Mouse (Mus musculus) hindbrain, embryonic 13.5 days (tissue): ENCODE measurements around the gene Smtn. TPM values are rescaled to one million over a fixed set of nuclear protein-coding genes. Genes with fewer than 3 reads are reported as not detected.
A peak's percentile ranks its signal among the peaks of the same experiment; 100 is the strongest.

ENCODE experiments used
- ATAC-seq: fragments of 200-750 bp; cut with Nextera tagmentation; 2 replicates; pipeline ENCODE4 v1.8.0; 2017; ENCODE audit warnings: moderate TSS enrichment; ENCODE audit not compliant: low FRiP score
- H3K27ac ChIP-seq: fragments of 300-500 bp; sonication (generic); 2 replicates; pipeline ENCODE4 v1.5.1; 2015; ENCODE audit warnings: inconsistent platforms, mild to moderate bottlenecking, moderate library complexity
- H3K27me3 ChIP-seq: fragments of 300-500 bp; sonication (generic); 2 replicates; pipeline ENCODE4 v1.6.1; 2015; ENCODE audit warnings: mild to moderate bottlenecking, inconsistent platforms
- H3K36me3 ChIP-seq: fragments of 300-500 bp; sonication (generic); 2 replicates; pipeline ENCODE4 v1.6.1; 2015; ENCODE audit warnings: mild to moderate bottlenecking, inconsistent platforms
- H3K4me1 ChIP-seq: fragments of 300-500 bp; sonication (generic); replicated peaks from 2 replicates; pipeline ENCODE4 v1.6.1; 2015; ENCODE audit warnings: inconsistent platforms
- H3K4me2 ChIP-seq: fragments of 300-500 bp; sonication (generic); 2 replicates; pipeline ENCODE4 v1.6.1; 2015; ENCODE audit warnings: inconsistent platforms, mild to moderate bottlenecking, moderate library complexity
- H3K4me3 ChIP-seq: fragments of 300-500 bp; sonication (generic); 2 replicates; pipeline ENCODE4 v1.5.1; 2015; ENCODE audit warnings: mild to moderate bottlenecking, inconsistent platforms
- H3K9ac ChIP-seq: fragments of 300-500 bp; sonication (generic); 2 replicates; pipeline ENCODE4 v1.6.1; 2015; ENCODE audit warnings: mild to moderate bottlenecking, inconsistent platforms
- H3K9me3 ChIP-seq: fragments of 300-500 bp; sonication (generic); 2 replicates; pipeline ENCODE4 v1.6.1; 2016; ENCODE audit warnings: inconsistent platforms
- whole genome bisulfite sequencing: fragments of 180-500 bp; shearing (Covaris S2); methylation state at CpG from one replicate; pipeline ENCODE4 v1.1.7; 2015; 5-methylcytosine and 5-hydroxymethylcytosine counted together
- polyA plus RNA-seq: library from polyadenylated mRNA; unstranded; fragments of >200 nt; fragmentation: Nextera tagmentation; extraction: Ambion mirVana; gene quantifications from 2 replicates; pipeline ENCODE4 v1.2.1, GENCODE M21; 2015

Gene Smtn
- polyA plus RNA-seq, 1 experiment from 2014 or later, result 16.7 TPM

- Histone ChIP-seq H3K9ac (peak overlapping the region; percentile 60; the same call in 1 of the 2 replicates), H3K4me2 (no peak overlapping the region), H3K27me3 (0 out of 2 replicates have a peak, but pooled peaks cover 3% of the 10 kb centered on the region), H3K27ac (no peak overlapping the region), H3K4me3 (no peak overlapping the region), H3K9me3 (no peaks in the 10 kb centered on the region), H3K4me1 (peaks cover 15% of the 10 kb centered on the region), H3K36me3 (peaks cover 18% of the 10 kb centered on the region)
- WGBS, result 93% methylated on average over 16 of the region's 16 CpGs
- ATAC-seq, result no peak
Measured at GRCm38 (mm10) chr11:3532101-3532931, 8.1 kb downstream of the Smtn start.

- H3K27ac ChIP-seq, result no peak overlapping the region
- peaks cover 20% of the 10 kb centered on the region for H3K36me3 ChIP-seq
- H3K27me3 ChIP-seq, result no peaks in the 10 kb centered on the region
- H3K4me3 ChIP-seq, result no peak overlapping the region
- no peak overlapping the region for H3K4me2 ChIP-seq
- whole genome bisulfite sequencing, result 87% methylated on average over 6 of the region's 6 CpGs
- ATAC-seq, result no peak
- H3K4me1 ChIP-seq, result peaks cover 15% of the 10 kb centered on the region
- no peak overlapping the region for H3K9ac ChIP-seq
- H3K9me3 ChIP-seq, result no peaks in the 10 kb centered on the region
Measured at GRCm38 (mm10) chr11:3531634-3532033, 8.8 kb downstream of the Smtn start.

GRCm38 (mm10) chr11:3530731-3531130, 9.7 kb downstream of the Smtn start:
- 90% methylated on average over 3 of the region's 3 CpGs for WGBS

GRCm38 (mm10) chr11:3529476-3530252, 10.7 kb downstream of the Smtn start:
- WGBS, result 82% methylated on average over 20 of the region's 20 CpGs
- ATAC-seq, result no peak
- H3K4me1 ChIP-seq, result no peaks in the 10 kb centered on the region
- peaks cover 23% of the 10 kb centered on the region for H3K36me3 ChIP-seq
- H3K27ac ChIP-seq, result no peak overlapping the region
- no peaks in the 10 kb centered on the region for H3K27me3 ChIP-seq
- H3K4me3 ChIP-seq, result no peak overlapping the region
- no peaks in the 10 kb centered on the region for H3K9me3 ChIP-seq
- H3K4me2 ChIP-seq, result no peak overlapping the region
- no peak overlapping the region for H3K9ac ChIP-seq

More at GRCm38 (mm10) chr11:3530731-3531130, 9.7 kb downstream of the Smtn start:
- Histone ChIP-seq H3K4me3 (no peak overlapping the region), H3K4me2 (no peak overlapping the region), H3K9ac (no peak overlapping the region), H3K9me3 (no peaks in the 10 kb centered on the region), H3K36me3 (peaks cover 23% of the 10 kb centered on the region), H3K27me3 (no peaks in the 10 kb centered on the region), H3K27ac (no peak overlapping the region), H3K4me1 (peaks cover 8% of the 10 kb centered on the region)
- ATAC-seq, result no peak

- no peaks in the 10 kb centered on the region for H3K4me1 ChIP-seq
- H3K9ac ChIP-seq, result no peak overlapping the region
- 90% methylated on average over 6 of the region's 6 CpGs for WGBS
- no peaks in the 10 kb centered on the region for H3K9me3 ChIP-seq
- ATAC-seq, result no peak
- no peak overlapping the region for H3K27ac ChIP-seq
- no peak overlapping the region for H3K4me2 ChIP-seq
- H3K36me3 ChIP-seq, result peaks cover 27% of the 10 kb centered on the region
- no peaks in the 10 kb centered on the region for H3K27me3 ChIP-seq
- no peak overlapping the region for H3K4me3 ChIP-seq
Measured at GRCm38 (mm10) chr11:3528208-3528607, 12.2 kb downstream of the Smtn start.

- 85% methylated on average over 8 of the region's 8 CpGs for WGBS
- Histone ChIP-seq H3K9me3 (no peaks in the 10 kb centered on the region), H3K27ac (no peak overlapping the region), H3K27me3 (no peaks in the 10 kb centered on the region), H3K4me1 (no peaks in the 10 kb centered on the region), H3K36me3 (peaks cover 27% of the 10 kb centered on the region), H3K9ac (no peak overlapping the region), H3K4me2 (no peak overlapping the region), H3K4me3 (no peak overlapping the region)
- no peak for ATAC-seq
Measured at GRCm38 (mm10) chr11:3527766-3528165, 12.6 kb downstream of the Smtn start.

GRCm38 (mm10) chr11:3526979-3527738, 13.3 kb downstream of the Smtn start:
- no peak for ATAC-seq
- 92% methylated on average over 24 of the region's 24 CpGs for WGBS
- Histone ChIP-seq H3K4me3 (no peak overlapping the region), H3K4me2 (no peak overlapping the region), H3K27ac (no peak overlapping the region), H3K4me1 (no peaks in the 10 kb centered on the region), H3K9ac (no peak overlapping the region), H3K36me3 (peaks cover 23% of the 10 kb centered on the region), H3K27me3 (no peaks in the 10 kb centered on the region), H3K9me3 (no peaks in the 10 kb centered on the region)

GRCm38 (mm10) chr11:3526207-3526606, 14.2 kb downstream of the Smtn start:
- peaks cover 23% of the 10 kb centered on the region for H3K36me3 ChIP-seq
- WGBS, result 75% methylated on average over 9 of the region's 9 CpGs
- H3K9me3 ChIP-seq, result no peaks in the 10 kb centered on the region
- H3K4me2 ChIP-seq, result no peak overlapping the region
- no peak overlapping the region for H3K27ac ChIP-seq
- no peaks in the 10 kb centered on the region for H3K27me3 ChIP-seq
- no peaks in the 10 kb centered on the region for H3K4me1 ChIP-seq
- ATAC-seq, result no peak
- H3K4me3 ChIP-seq, result no peak overlapping the region
- no peak overlapping the region for H3K9ac ChIP-seq

- no peak overlapping the region for H3K4me3 ChIP-seq
- no peak overlapping the region for H3K9ac ChIP-seq
- no peaks in the 10 kb centered on the region for H3K4me1 ChIP-seq
- H3K27ac ChIP-seq, result no peak overlapping the region
- H3K27me3 ChIP-seq, result no peaks in the 10 kb centered on the region
- ATAC-seq, result no peak
- 89% methylated on average over 4 of the region's 4 CpGs for WGBS
- peaks cover 23% of the 10 kb centered on the region for H3K36me3 ChIP-seq
- no peaks in the 10 kb centered on the region for H3K9me3 ChIP-seq
- no peak overlapping the region for H3K4me2 ChIP-seq
Measured at GRCm38 (mm10) chr11:3525560-3525959, 14.9 kb downstream of the Smtn start.

GRCm38 (mm10) chr11:3523840-3524582, 16.4 kb downstream of the Smtn start:
- Histone ChIP-seq H3K27me3 (peaks cover 2% of the 10 kb centered on the region; the same call in 1 of the 2 replicates), H3K4me1 (no peaks in the 10 kb centered on the region), H3K9ac (no peak overlapping the region), H3K36me3 (peaks cover 12% of the 10 kb centered on the region), H3K4me2 (no peak overlapping the region), H3K27ac (no peak overlapping the region), H3K4me3 (no peak overlapping the region), H3K9me3 (no peaks in the 10 kb centered on the region)
- WGBS, result 84% methylated on average over 7 of the region's 7 CpGs
- no peak for ATAC-seq

- H3K27ac ChIP-seq, result no peak overlapping the region
- WGBS, result 96% methylated on average over 17 of the region's 17 CpGs
- peaks cover 6% of the 10 kb centered on the region for H3K4me1 ChIP-seq
- H3K4me2 ChIP-seq, result no peak overlapping the region
- no peak for ATAC-seq
- H3K9me3 ChIP-seq, result no peaks in the 10 kb centered on the region
- peaks cover 16% of the 10 kb centered on the region for H3K27me3 ChIP-seq
- H3K36me3 ChIP-seq, result peaks cover 10% of the 10 kb centered on the region
- H3K4me3 ChIP-seq, result no peak overlapping the region
- no peak overlapping the region for H3K9ac ChIP-seq
Measured at GRCm38 (mm10) chr11:3522285-3523000, 18.0 kb downstream of the Smtn start.
